In genomic region chr1:165966156-165966914, GRCm38 (mm10) we compare ENCODE assay signal across 12 mouse cellular contexts. TPM values are rescaled to one million over a fixed set of nuclear protein-coding genes. Genes with fewer than 3 reads are reported as not detected.
DNase-seq lines count a peak whose midpoint lies in the region; ATAC-seq and TF ChIP-seq lines count a peak whose summit lies in the region.
"Had no signal": no experiment of that assay in that cellular context is flagged by ENCODE, and none has a peak within 500 bp of the region (broad histone marks: within the 10 kb centered on the region; RNA-seq: fewer than 3 reads in every experiment).

No protein-coding gene starts in this region.

- DNase-seq in layer of hippocampus, adult 2 months (ENCODE audit: low spot score in 2 of 2): no peak
- DNase-seq in layer of hippocampus, postnatal 36 days: no peak
- DNase-seq in forebrain, embryonic 10.5 days (ENCODE audit: extremely low spot score, low spot score): peak; percentile 56
- DNase-seq in layer of hippocampus, postnatal 10 days (ENCODE audit: low spot score in 2 of 2): no peak

- no peak for TF ChIP-seq CTCF in layer of hippocampus, adult 2 months (conservative IDR thresholded peaks at IDR 0.05)

- H3K27me3 ChIP-seq in forebrain, embryonic 10.5 days (ENCODE audit: poor library complexity, severe bottlenecking): peaks cover 4% of the 10 kb centered on the region; the same call in 1 of the 2 replicates
- H3K27me3 ChIP-seq in hindbrain, embryonic 13.5 days: peaks cover 6% of the 10 kb centered on the region; the same call in 1 of the 2 replicates
- peaks cover 19% of the 10 kb centered on the region for H3K27me3 ChIP-seq in neural tube, embryonic 13.5 days
- H3K27me3 ChIP-seq: embryonic facial prominence, embryonic 12.5 days; limb, embryonic 15.5 days; lung, embryonic 15.5 days had no signal

- H3K9ac ChIP-seq in hindbrain, embryonic 13.5 days: no peak overlapping the region
- 0 out of 2 replicates have a peak overlapping the region, but pooled peaks have one; percentile 22 for H3K9ac ChIP-seq in neural tube, embryonic 13.5 days
- H3K9ac ChIP-seq: embryonic facial prominence, embryonic 12.5 days; limb, embryonic 15.5 days; lung, embryonic 15.5 days had no signal

- H3K4me3 ChIP-seq in layer of hippocampus, adult 2 months: no peak overlapping the region
- peak overlapping the region; percentile 9; the same call in 1 of the 2 replicates for H3K4me3 ChIP-seq in forebrain, embryonic 10.5 days
- H3K4me3 ChIP-seq in hindbrain, embryonic 13.5 days: no peak overlapping the region
- H3K4me3 ChIP-seq in neural tube, embryonic 13.5 days: no peak overlapping the region
- H3K4me3 ChIP-seq: embryonic facial prominence, embryonic 12.5 days; left cerebral cortex, adult 2 months; limb, embryonic 15.5 days; lung, embryonic 15.5 days had no signal

- 57% methylated on average over 5 of the region's 5 CpGs for WGBS in forebrain, embryonic 10.5 days
- 21% methylated on average over 5 of the region's 5 CpGs for WGBS in hindbrain, embryonic 13.5 days
- WGBS in neural tube, embryonic 13.5 days: 18% methylated on average over 5 of the region's 5 CpGs

- H3K4me2 ChIP-seq in hindbrain, embryonic 13.5 days: no peak overlapping the region
- no peak overlapping the region for H3K4me2 ChIP-seq in neural tube, embryonic 13.5 days
- H3K4me2 ChIP-seq: embryonic facial prominence, embryonic 12.5 days; limb, embryonic 15.5 days; lung, embryonic 15.5 days had no signal

- ATAC-seq in hindbrain, embryonic 13.5 days (ENCODE audit: low FRiP score): peak; percentile 49; the same call in 1 of the 2 replicates
- ATAC-seq in neural tube, embryonic 13.5 days (ENCODE audit: low read depth): peak; percentile 81; the same call in 1 of the 2 replicates
- no peak for ATAC-seq in megakaryocyte, adult 5-6 weeks (ENCODE audit: poor library complexity, severe bottlenecking)
- ATAC-seq in megakaryocyte progenitor cell, adult 5-6 weeks (replicated peaks; ENCODE audit: poor library complexity): no peak

- peaks cover 6% of the 10 kb centered on the region for H3K36me3 ChIP-seq in forebrain, embryonic 10.5 days (replicated peaks)
- H3K36me3 ChIP-seq in hindbrain, embryonic 13.5 days: peaks cover 3% of the 10 kb centered on the region; the same call in 1 of the 2 replicates
- 0 out of 2 replicates have a peak, but pooled peaks cover 2% of the 10 kb centered on the region for H3K36me3 ChIP-seq in neural tube, embryonic 13.5 days
- H3K36me3 ChIP-seq: lung, embryonic 15.5 days had no signal

- 0 out of 2 replicates have a peak overlapping the region, but pooled peaks have one; percentile 8 for H3K27ac ChIP-seq in layer of hippocampus, adult 2 months
- peak overlapping the region; percentile 74 for H3K27ac ChIP-seq in forebrain, embryonic 10.5 days
- peak overlapping the region; percentile 2; the same call in 1 of the 2 replicates for H3K27ac ChIP-seq in hindbrain, embryonic 13.5 days
- 0 out of 2 replicates have a peak overlapping the region, but pooled peaks have one; percentile 33 for H3K27ac ChIP-seq in neural tube, embryonic 13.5 days (replicated peaks)
- H3K27ac ChIP-seq: embryonic facial prominence, embryonic 12.5 days; left cerebral cortex, adult 2 months; limb, embryonic 15.5 days; lung, embryonic 15.5 days had no signal

- H3K9me3 ChIP-seq in forebrain, embryonic 10.5 days: no peaks in the 10 kb centered on the region
- H3K9me3 ChIP-seq in hindbrain, embryonic 13.5 days: no peaks in the 10 kb centered on the region
- no peaks in the 10 kb centered on the region for H3K9me3 ChIP-seq in neural tube, embryonic 13.5 days
- H3K9me3 ChIP-seq: embryonic facial prominence, embryonic 12.5 days; limb, embryonic 15.5 days; lung, embryonic 15.5 days had no signal

- H3K4me1 ChIP-seq in forebrain, embryonic 10.5 days: peaks cover 46% of the 10 kb centered on the region
- peaks cover 11% of the 10 kb centered on the region; the same call in 1 of the 2 replicates for H3K4me1 ChIP-seq in hindbrain, embryonic 13.5 days (replicated peaks)
- H3K4me1 ChIP-seq in neural tube, embryonic 13.5 days (replicated peaks): peaks cover 8% of the 10 kb centered on the region
- H3K4me1 ChIP-seq: embryonic facial prominence, embryonic 12.5 days; limb, embryonic 15.5 days; lung, embryonic 15.5 days had no signal

RNA-seq across cellular contexts. Expression of gene Pou2f1, which starts 36.1 kb away (rescaled TPM):
- total RNA-seq in layer of hippocampus, adult 2 months (2021): 10 to 100 TPM; 15.2 to 22.4 TPM
- 10 to 100 TPM; 16.8 to 18.1 TPM for total RNA-seq in layer of hippocampus, postnatal 36 days (2021)
- 23.6 and 25.4 TPM in 2 replicates for polyA plus RNA-seq in forebrain, embryonic 10.5 days (2016; fragmentation: Nextera tagmentation; extraction: Ambion mirVana)
- polyA plus RNA-seq in hindbrain, embryonic 13.5 days (2015; fragmentation: Nextera tagmentation; extraction: Ambion mirVana): 21.0 and 22.2 TPM in 2 replicates
- polyA plus RNA-seq in neural tube, embryonic 13.5 days (2015; fragmentation: Nextera tagmentation; extraction: Ambion mirVana): 15.5 and 18.1 TPM in 2 replicates
- total RNA-seq in megakaryocyte, adult 5-6 weeks (2015): 21.9 and 25.6 TPM in 2 replicates
- total RNA-seq in megakaryocyte, adult 5-6 weeks (2017): 12.9 and 18.1 TPM in 2 replicates
- total RNA-seq in megakaryocyte progenitor cell, adult 5-6 weeks (2015): 23.9 and 28.5 TPM in 2 replicates
- total RNA-seq in megakaryocyte progenitor cell, adult 5-6 weeks (2017): 17.3 and 23.5 TPM in 2 replicates
- 10 to 100 TPM; 18.6 to 22.2 TPM for total RNA-seq in layer of hippocampus, postnatal 10 days (2021)

Comparison
In these comparisons a context has a peak if more than half of its experiments do, and no peak if none do; other contexts are left out.
1. H3K27ac ChIP-seq: peak in every context shown above with its lines; median percentile 74 in forebrain, embryonic 10.5 days; 33 in neural tube, embryonic 13.5 days; 8 in layer of hippocampus, adult 2 months; 2 in hindbrain, embryonic 13.5 days.
2. ATAC-seq: peak in hindbrain, embryonic 13.5 days (single experiment) and neural tube, embryonic 13.5 days (single experiment); none in megakaryocyte, adult 5-6 weeks (single experiment) and megakaryocyte progenitor cell, adult 5-6 weeks (single experiment).